Mouse (Mus musculus): ENCODE results near the gene Abcg4. TPM values are rescaled to one million over a fixed set of nuclear protein-coding genes. Genes with fewer than 3 reads are reported as not detected.

Abcg4 gene
- polyA plus RNA-seq, 1 experiment = 12.3 TPM

GRCm38 (mm10) chr9:44319887-44320798 lies 31.7 kb upstream of the Abcg4 start, which contains the start of gene C2cd2l:
C2cd2l (minus strand) TSS chr9:44320285.
- H3K4me3 ChIP-seq (ENCODE audit: extremely low read depth, insufficient read depth, insufficient read length) = peak within 1 kb of the TSS; percentile 89
- peaks cover 10% of the 10 kb centered on the region for H3K36me3 ChIP-seq (ENCODE audit: control insufficient read depth, insufficient read depth, low read length)
- H3K27ac ChIP-seq (ENCODE audit: insufficient read depth, low read length) = peak within 1 kb of the TSS; percentile 73
- 1% methylated on average over 66 of the region's 67 CpGs for whole genome bisulfite sequencing
- peak; percentile 66 to 81 for DNase-seq (ENCODE audit: low read depth in 1 of 2, low spot score in 2 of 2)
- no peaks in the 10 kb centered on the region for H3K27me3 ChIP-seq (ENCODE audit: control insufficient read depth, insufficient read depth, low read length)
- H3K4me1 ChIP-seq (ENCODE audit: control insufficient read depth, insufficient read depth, insufficient read length) = peaks cover 8% of the 10 kb centered on the region
- peak; percentile 17; the same call in 1 of the 2 replicates for TF ChIP-seq POLR2A (IDR thresholded peaks at IDR 0.05; ENCODE audit: low read depth, low read length)
- no peak for TF ChIP-seq CTCF (IDR thresholded peaks at IDR 0.05; ENCODE audit: extremely low read depth, insufficient read depth, insufficient read length, insufficient replicate concordance)

- 3% methylated on average over 37 of the region's 37 CpGs for WGBS
- DNase-seq (ENCODE audit: low read depth in 1 of 2, low spot score in 2 of 2) = no peak
- H3K4me1 ChIP-seq (ENCODE audit: control insufficient read depth, insufficient read depth, insufficient read length) = peaks cover 8% of the 10 kb centered on the region
These were observed 30.9 kb upstream of the Abcg4 start for GRCm38 (mm10) chr9:44319105-44319886.

GRCm38 (mm10) chr9:44318826-44319095 lies 30.3 kb upstream of the Abcg4 start:
- Histone ChIP-seq H3K36me3 (ENCODE audit: control insufficient read depth, insufficient read depth, low read length) (peaks cover 17% of the 10 kb centered on the region), H3K4me1 (ENCODE audit: control insufficient read depth, insufficient read depth, insufficient read length) (peaks cover 8% of the 10 kb centered on the region), H3K27me3 (ENCODE audit: control insufficient read depth, insufficient read depth, low read length) (no peaks in the 10 kb centered on the region), H3K4me3 (ENCODE audit: extremely low read depth, insufficient read depth, insufficient read length) (0 out of 2 replicates have a peak overlapping the region, but pooled peaks have one; percentile 89), H3K27ac (ENCODE audit: insufficient read depth, low read length) (no peak overlapping the region)
- 22% methylated on average over 3 of the region's 3 CpGs for WGBS
- TF ChIP-seq POLR2A (IDR thresholded peaks at IDR 0.05; ENCODE audit: low read depth, low read length) = no peak
- no peak for TF ChIP-seq CTCF (IDR thresholded peaks at IDR 0.05; ENCODE audit: extremely low read depth, insufficient read depth, insufficient read length, insufficient replicate concordance)
- DNase-seq (ENCODE audit: low read depth in 1 of 2, low spot score in 2 of 2) = no peak

More at GRCm38 (mm10) chr9:44319105-44319886, 30.9 kb upstream of the Abcg4 start:
- H3K4me3 ChIP-seq (ENCODE audit: extremely low read depth, insufficient read depth, insufficient read length) = peak overlapping the region; percentile 89
- peak overlapping the region; percentile 73 for H3K27ac ChIP-seq (ENCODE audit: insufficient read depth, low read length)
- no peaks in the 10 kb centered on the region for H3K27me3 ChIP-seq (ENCODE audit: control insufficient read depth, insufficient read depth, low read length)
- H3K36me3 ChIP-seq (ENCODE audit: control insufficient read depth, insufficient read depth, low read length) = peaks cover 13% of the 10 kb centered on the region
- TF ChIP-seq CTCF (IDR thresholded peaks at IDR 0.05; ENCODE audit: extremely low read depth, insufficient read depth, insufficient read length, insufficient replicate concordance) (no peak), POLR2A (IDR thresholded peaks at IDR 0.05; ENCODE audit: low read depth, low read length) (no peak)

GRCm38 (mm10) chr9:44318076-44318825 lies 29.8 kb upstream of the Abcg4 start:
- no peak for DNase-seq (ENCODE audit: low read depth in 1 of 2, low spot score in 2 of 2)
- Histone ChIP-seq H3K27me3 (ENCODE audit: control insufficient read depth, insufficient read depth, low read length) (no peaks in the 10 kb centered on the region), H3K27ac (ENCODE audit: insufficient read depth, low read length) (no peak overlapping the region), H3K4me3 (ENCODE audit: extremely low read depth, insufficient read depth, insufficient read length) (0 out of 2 replicates have a peak overlapping the region, but pooled peaks have one; percentile 1), H3K4me1 (ENCODE audit: control insufficient read depth, insufficient read depth, insufficient read length) (peaks cover 8% of the 10 kb centered on the region), H3K36me3 (ENCODE audit: control insufficient read depth, insufficient read depth, low read length) (peaks cover 20% of the 10 kb centered on the region)
- no peak for TF ChIP-seq POLR2A (IDR thresholded peaks at IDR 0.05; ENCODE audit: low read depth, low read length)
- no peak for TF ChIP-seq CTCF (IDR thresholded peaks at IDR 0.05; ENCODE audit: extremely low read depth, insufficient read depth, insufficient read length, insufficient replicate concordance)
- WGBS = 82% methylated on average over 5 of the region's 5 CpGs

GRCm38 (mm10) chr9:44317452-44317851 lies 29.0 kb upstream of the Abcg4 start:
- no peak for DNase-seq (ENCODE audit: low read depth in 1 of 2, low spot score in 2 of 2)
- Histone ChIP-seq H3K27ac (ENCODE audit: insufficient read depth, low read length) (no peak overlapping the region), H3K27me3 (ENCODE audit: control insufficient read depth, insufficient read depth, low read length) (no peaks in the 10 kb centered on the region), H3K4me1 (ENCODE audit: control insufficient read depth, insufficient read depth, insufficient read length) (peaks cover 8% of the 10 kb centered on the region), H3K36me3 (ENCODE audit: control insufficient read depth, insufficient read depth, low read length) (peaks cover 26% of the 10 kb centered on the region), H3K4me3 (ENCODE audit: extremely low read depth, insufficient read depth, insufficient read length) (no peak overlapping the region)
- WGBS = 94% methylated on average over 4 of the region's 4 CpGs
- TF ChIP-seq CTCF (IDR thresholded peaks at IDR 0.05; ENCODE audit: extremely low read depth, insufficient read depth, insufficient read length, insufficient replicate concordance) (no peak), POLR2A (IDR thresholded peaks at IDR 0.05; ENCODE audit: low read depth, low read length) (no peak)

- DNase-seq (ENCODE audit: low read depth in 1 of 2, low spot score in 2 of 2) = no peak
- no peak overlapping the region for H3K27ac ChIP-seq (ENCODE audit: insufficient read depth, low read length)
- H3K36me3 ChIP-seq (ENCODE audit: control insufficient read depth, insufficient read depth, low read length) = peaks cover 31% of the 10 kb centered on the region
- no peaks in the 10 kb centered on the region for H3K27me3 ChIP-seq (ENCODE audit: control insufficient read depth, insufficient read depth, low read length)
- TF ChIP-seq CTCF (IDR thresholded peaks at IDR 0.05; ENCODE audit: extremely low read depth, insufficient read depth, insufficient read length, insufficient replicate concordance) = no peak
- TF ChIP-seq POLR2A (IDR thresholded peaks at IDR 0.05; ENCODE audit: low read depth, low read length) = no peak
- no peak overlapping the region for H3K4me3 ChIP-seq (ENCODE audit: extremely low read depth, insufficient read depth, insufficient read length)
- peaks cover 6% of the 10 kb centered on the region for H3K4me1 ChIP-seq (ENCODE audit: control insufficient read depth, insufficient read depth, insufficient read length)
- WGBS = 98% methylated on average over 18 of the region's 18 CpGs
These were observed 26.5 kb upstream of the Abcg4 start for GRCm38 (mm10) chr9:44314910-44315309.
